Mouse (Mus musculus): Measurements from ENCODE around the gene Gm44790.

DNA sequence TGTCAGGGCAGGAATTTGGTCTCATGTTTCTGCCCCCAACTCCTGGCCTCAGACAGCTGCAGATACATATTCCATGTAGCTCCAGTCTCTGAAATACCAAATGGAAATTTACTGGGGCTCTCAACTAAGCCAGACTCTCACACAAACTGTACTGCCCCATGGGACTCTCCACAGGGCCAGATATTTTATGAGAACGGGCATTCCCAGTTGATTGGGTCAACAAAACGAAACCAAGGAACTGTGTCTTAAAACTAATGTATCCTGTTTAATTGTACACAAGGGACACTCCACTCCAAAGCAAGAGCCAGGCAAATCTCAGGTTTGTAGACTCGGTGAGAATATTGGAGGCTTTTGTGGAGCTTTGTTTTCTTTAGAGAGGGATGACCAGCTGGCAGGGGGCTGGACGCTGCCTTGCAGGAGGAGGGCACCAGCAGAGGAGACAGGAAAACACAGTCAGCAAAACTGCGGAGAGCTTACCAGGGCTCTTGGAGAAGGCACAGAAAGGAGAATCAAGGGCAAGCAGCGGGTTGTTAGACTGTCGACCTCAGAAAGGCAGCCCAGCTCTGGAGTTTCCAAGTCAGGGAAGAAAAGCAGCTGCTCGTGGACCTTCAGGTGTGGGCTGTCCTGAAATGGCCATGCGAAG is 53.9 kb downstream of the Gm44790 start:
- TF ChIP-seq GATA1 (IDR thresholded peaks at IDR 0.05; ENCODE audit: low read length) (no peak), TAL1 (IDR thresholded peaks at IDR 0.05; ENCODE audit: low read length) (no peak)

Data from erythroblast, embryonic 14.5 days (primary cell).